Mouse (Mus musculus): Measurements from ENCODE around the gene Rnase11.

DNA sequence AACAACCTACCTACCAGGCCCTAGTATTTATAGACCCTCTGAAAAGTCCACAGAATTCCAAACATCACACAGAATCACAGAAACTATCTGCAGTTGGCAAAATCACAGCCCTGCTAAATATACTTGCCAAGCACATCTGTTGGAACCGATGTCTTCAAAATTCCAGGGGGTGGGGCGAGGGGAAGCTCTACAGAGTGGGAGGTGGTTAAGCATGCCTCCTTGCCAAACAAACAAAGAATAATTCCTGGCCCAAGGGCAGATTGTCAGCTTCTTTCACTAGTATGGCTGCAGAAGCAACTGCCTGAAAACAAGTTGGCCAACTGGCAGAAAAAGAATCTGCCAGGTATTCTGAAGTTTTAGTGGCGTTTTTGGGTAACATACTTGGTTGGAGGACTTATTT, 32.7 kb downstream of the Rnase11 start:
- TF ChIP-seq CTCF (IDR thresholded peaks at IDR 0.05; ENCODE audit: low read depth, low read length) (no peak), POLR2A (IDR thresholded peaks at IDR 0.05; ENCODE audit: extremely low read depth, insufficient read depth, low read length) (no peak)
